Mouse (Mus musculus) mature B cell (primary cell): ENCODE results near the gene Ugt1a2.
"Not testable (repeated sequence)": the region's sequence is repeated elsewhere in the genome, so short reads cannot be mapped to it uniquely, and the experiment has no call there.

ENCODE experiments used
- in situ Hi-C: fragments of 300-500 bp; cut with MboI; formaldehyde crosslinking; loops from 2 replicates; pipeline ENCODE4 v1.14.3; 2019

Ugt1a2 gene

GRCm38 (mm10) chr1:88200456-88200855, at the start of gene Ugt1a2:
Ugt1a2 (plus strand) TSS chr1:88200601.
- in situ Hi-C loops: no loop called here

GRCm38 (mm10) chr1:88158430-88158829, 42.0 kb upstream of the Ugt1a2 start:
- in situ Hi-C loops: no loop called here

DNA sequence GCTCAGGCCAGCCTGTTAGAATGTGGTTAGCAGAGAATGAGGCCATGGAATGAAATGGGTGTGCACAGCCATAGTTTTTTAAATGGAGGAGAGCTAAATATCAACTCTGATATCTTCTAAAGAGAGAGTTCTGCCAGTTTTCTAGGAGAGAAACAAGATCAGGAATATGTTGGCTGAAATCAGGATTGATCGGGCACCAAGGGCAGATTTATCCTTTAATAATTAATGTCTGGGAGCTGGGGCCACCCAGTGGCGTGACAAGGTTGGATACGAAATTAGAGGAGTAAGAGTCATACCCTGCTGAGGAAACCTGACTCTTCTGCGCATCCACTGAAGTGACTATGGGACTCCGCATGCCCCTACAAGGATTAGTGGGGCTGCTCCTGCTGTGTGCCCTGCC, 34.7 kb upstream of the Ugt1a2 start, which contains the start of gene Ugt1a5:
TSS of gene Ugt1a5 (plus strand) at position 302 of the 400 bp plus-strand sequence.
- in situ Hi-C loops: no loop called here

DNA sequence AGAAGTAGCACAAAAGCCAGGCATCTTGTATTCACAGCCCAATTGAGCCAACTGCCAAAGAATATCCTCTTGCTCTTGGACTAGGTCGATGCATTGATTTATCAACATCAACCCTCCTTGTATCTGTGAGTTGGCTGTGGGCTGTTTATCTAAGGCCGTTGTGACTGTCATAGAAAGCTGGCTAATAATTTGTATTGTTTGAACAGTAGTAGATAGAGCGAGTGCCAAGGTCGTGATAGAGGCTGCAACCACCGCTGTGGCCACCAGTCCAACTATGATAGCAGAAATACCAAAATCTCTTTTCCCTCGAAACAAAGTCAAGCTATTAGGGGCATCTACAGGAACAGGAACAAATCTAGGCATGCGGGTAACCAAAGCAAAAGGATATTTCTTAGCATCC, 28.2 kb upstream of the Ugt1a2 start:
- in situ Hi-C loops: not testable (repeated sequence)

DNA sequence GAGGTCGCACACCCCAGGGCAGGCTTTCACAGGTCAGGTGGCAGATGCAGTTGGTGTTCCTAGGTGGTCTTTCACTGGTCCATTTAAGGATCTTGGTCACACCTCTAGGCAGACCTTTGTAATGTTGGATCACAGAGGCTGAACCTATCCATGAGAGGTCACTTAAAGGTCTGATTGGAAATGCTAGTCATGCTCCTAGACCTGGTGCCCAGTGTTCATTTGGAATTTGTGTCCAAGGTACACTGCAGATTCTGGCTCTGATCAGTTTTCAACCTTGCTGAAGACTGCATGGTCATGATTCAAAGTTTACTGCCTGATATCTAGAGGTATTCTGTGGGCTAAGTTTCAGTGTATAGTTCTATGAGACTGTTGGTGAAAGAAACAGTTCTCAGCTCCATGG, 20.7 kb upstream of the Ugt1a2 start:
- in situ Hi-C loops: no loop called here

- in situ Hi-C loops: no loop called here
Observed at GRCm38 (mm10) chr1:88186325-88186935, 14.0 kb upstream of the Ugt1a2 start.

DNA sequence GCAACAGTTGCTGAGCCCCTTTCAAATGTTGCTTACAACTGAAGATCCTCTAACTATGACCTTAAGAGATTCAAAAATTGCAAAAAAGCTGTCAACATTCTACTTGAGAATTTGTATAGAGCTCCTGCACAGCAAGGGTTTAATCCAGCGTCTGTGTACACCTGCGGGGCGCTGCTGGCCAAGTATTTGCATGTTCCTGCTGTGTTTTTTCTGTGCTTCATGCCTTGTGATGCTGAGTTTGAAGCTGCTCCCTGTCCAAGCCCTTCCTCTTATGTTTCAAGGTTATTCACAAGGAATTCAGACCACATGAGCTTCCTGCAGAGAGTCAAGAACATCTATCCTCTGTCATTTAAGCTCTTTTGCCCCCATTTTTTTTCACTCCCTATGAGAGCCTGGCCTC, 8.3 kb upstream of the Ugt1a2 start:
- in situ Hi-C loops: no loop called here

- in situ Hi-C loops: no loop called here
Observed at GRCm38 (mm10) chr1:88195687-88196086, 4.7 kb upstream of the Ugt1a2 start.

DNA sequence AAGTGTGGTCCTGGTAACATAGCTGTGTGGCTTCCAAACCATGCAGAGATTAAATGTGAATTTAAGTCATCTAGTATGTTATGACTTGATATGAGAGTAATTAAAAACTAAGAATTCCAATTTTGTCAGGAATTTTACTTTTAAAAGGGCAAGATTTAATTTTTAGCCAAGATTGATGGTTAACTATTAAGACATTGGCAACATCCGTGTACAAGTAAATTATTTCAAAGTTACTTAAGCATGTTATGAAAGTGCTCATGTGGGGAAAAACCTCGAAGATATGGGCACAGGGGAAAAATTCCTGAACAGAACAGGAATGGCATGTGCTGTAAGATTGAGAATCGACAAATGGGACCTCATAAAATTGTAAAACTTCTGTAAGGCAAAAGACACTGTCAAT, 3.0 kb upstream of the Ugt1a2 start:
- in situ Hi-C loops: no loop called here

- in situ Hi-C loops: no loop called here
Observed at GRCm38 (mm10) chr1:88199996-88200395, 405 bp upstream of the Ugt1a2 start.

GRCm38 (mm10) chr1:88205294-88205922, 5.0 kb downstream of the Ugt1a2 start, which contains the start of gene Dnajb3:
Dnajb3 (minus strand) TSS chr1:88205782.
- in situ Hi-C loops: no loop called here

GRCm38 (mm10) chr1:88206843-88207479, 6.6 kb downstream of the Ugt1a2 start:
- in situ Hi-C loops: no loop called here

- in situ Hi-C loops: no loop called here
Observed at GRCm38 (mm10) chr1:88211812-88212211, 11.4 kb downstream of the Ugt1a2 start, which contains the start of gene Ugt1a1. Ugt1a1 (plus strand) TSS chr1:88211959.

- in situ Hi-C loops: no loop called here
Observed at GRCm38 (mm10) chr1:88212341-88213045, 12.1 kb downstream of the Ugt1a2 start.

DNA sequence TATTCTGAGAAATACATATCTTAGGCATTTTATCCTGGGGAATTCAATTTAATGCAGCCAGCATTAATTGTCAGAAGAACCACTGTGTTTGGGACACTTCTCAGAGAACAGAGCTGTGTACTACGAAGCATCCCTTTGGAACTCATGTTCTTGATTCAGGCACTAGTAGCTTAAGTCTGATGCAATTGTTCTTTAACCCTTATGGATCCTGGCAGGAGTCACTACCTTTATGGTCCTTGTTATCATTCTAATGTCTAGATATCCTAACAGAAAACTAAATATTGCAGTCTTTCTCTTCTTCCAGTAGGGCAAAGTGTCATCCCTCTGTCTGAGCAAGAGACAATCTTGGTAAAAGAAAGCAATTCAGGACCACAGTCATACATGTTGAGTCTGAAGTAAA, 12.7 kb downstream of the Ugt1a2 start:
- in situ Hi-C loops: no loop called here

GRCm38 (mm10) chr1:88213766-88214461, 13.5 kb downstream of the Ugt1a2 start:
- in situ Hi-C loops: no loop called here

- in situ Hi-C loops: no loop called here
Observed at GRCm38 (mm10) chr1:88214462-88214952, 14.1 kb downstream of the Ugt1a2 start.

DNA sequence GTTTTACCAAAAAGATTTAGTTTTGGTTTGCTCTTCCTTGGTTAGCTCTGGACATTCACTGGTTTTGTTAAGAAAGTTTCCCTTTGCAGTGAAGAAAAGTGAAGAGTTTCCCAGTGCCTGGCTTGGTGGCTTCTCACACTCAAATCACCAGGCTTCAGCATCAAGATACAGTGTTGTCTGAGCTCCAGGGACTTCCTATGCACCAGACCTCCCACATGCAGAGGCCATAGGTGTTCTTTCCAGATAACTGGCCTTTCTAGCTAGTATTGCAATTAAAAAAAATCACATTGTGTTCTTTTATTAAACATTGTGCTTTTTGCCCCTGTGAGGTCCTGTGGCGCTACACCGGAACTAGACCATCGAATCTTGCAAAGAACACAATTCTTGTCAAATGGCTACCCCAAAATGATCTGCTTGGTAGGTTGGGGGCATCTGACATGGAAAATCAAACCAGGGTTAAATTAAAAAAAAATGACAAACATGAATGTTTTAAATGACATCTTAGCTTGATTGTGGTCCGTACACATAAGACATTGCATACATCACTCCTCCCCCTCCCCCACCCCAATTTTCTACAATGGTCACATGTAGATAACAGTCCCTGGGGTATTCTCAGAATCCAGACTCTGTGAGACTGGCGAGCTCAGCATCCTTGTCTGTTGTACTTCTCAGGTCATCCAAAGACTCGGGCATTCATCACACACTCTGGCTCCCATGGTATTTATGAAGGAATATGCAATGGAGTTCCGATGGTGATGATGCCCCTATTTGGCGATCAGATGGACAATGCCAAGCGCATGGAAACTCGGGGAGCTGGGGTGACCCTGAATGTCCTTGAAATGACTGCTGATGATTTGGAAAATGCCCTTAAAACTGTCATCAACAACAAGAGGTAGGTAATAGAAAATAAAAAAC, 15.3 kb downstream of the Ugt1a2 start:
- in situ Hi-C loops: no loop called here

DNA sequence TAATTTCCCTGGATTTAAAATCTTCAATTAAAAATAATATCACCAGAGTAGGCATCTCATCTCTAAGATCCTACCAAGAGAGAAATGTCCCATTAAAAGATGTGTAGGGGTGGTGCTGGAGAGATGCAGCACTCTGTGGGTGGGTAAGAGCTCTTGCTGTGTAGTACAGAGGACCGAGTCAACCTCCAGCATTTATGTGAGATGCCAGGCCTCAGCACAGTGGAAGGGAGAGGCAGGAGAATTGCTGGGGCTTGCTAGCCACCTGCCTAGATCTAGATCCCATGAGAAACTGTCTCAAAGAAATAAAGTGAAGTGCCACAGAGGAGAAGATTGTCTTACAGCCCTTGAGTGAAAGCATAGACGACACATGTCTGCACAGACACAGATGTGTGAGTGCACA, 16.1 kb downstream of the Ugt1a2 start:
- in situ Hi-C loops: no loop called here

- in situ Hi-C loops: no loop called here
Observed at GRCm38 (mm10) chr1:88217144-88217543, 16.7 kb downstream of the Ugt1a2 start.

DNA sequence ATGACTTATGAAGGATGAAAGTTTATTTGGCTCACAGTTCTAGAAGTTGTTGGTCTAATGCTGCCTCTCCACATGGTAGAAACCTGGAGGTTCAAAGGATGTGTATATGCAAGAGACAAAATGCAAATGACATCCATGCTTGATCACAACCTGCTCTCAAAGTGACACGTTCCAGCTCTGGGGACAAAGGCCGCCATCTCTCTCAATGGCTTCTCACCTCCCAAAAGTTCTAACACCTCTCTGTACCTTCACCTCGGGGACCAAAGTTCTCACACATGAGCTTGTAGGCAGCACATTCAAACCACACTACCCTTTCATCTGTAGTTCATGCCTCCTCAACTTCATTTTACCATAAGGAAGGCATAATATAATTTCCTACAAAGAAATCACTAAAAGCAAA, 17.2 kb downstream of the Ugt1a2 start:
- in situ Hi-C loops: no loop called here
